Mouse (Mus musculus): Measurements from ENCODE around the gene Hils1.

The Hils1 gene

GRCm38 (mm10) chr11:94988780-94989561 is 21.6 kb downstream of the Hils1 start:
- peak; percentile 77 for DNase-seq (ENCODE audit: low spot score)

DNA sequence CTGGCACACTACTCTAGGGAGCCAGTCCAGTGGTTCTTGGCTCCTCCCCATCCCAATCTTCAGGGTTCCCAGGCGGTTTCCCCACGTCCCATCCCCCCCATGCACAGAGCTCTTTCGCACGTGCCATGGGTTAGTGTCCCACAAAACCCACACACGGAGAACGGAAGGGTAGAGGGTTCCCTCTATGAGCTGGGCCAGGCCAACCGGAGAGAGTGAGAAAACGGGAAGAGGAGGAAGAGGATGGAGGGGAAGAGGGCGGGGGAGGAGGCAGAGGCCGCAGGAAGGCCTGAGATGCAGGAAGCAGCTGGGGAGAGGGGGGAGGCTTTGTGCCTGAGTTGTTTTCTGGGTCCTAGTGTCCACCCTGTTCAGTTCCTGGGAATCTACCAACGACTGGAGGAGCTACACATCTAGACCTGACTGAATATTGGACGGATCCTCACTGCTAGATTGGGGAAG is 22.2 kb downstream of the Hils1 start:
- DNase-seq (ENCODE audit: low spot score): peak; percentile 97

DNA sequence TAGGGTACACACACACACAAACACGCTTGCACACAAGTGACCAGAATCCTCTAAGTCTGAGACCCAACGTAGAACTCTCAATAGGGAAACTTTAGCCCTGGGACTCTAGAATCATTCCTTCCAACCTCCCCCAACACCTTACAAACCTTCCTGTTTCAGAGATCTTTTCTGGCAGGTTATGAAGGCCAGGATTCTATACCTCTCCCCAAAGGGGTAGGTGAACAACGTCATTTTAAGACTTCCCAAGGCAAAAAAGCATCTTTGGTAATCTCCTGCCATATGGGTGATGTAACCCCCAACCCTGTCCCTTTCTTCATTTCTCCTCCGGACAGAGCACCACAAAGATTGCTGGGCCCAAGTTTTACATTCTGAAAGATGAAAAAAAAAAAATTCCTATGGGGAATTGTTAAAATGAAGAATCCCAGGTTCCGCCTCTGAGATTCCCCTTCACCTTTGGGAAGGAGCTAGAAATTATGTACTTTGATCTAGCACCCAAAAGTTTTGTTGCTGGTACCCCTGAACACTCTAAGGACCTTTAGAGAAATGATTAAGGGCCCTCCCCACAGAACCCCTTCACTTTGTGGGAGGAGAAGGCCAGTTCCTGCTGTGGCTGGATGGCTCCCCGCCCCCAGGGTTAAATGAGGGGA is 22.8 kb downstream of the Hils1 start:
- DNase-seq (ENCODE audit: low spot score): no peak

GRCm38 (mm10) chr11:94990749-94991577 is 23.6 kb downstream of the Hils1 start, which contains the start of gene Ppp1r9b:
TSS of gene Ppp1r9b (plus strand) at chr11:94991035.
- DNase-seq (ENCODE audit: low spot score): peak; percentile 97

DNA sequence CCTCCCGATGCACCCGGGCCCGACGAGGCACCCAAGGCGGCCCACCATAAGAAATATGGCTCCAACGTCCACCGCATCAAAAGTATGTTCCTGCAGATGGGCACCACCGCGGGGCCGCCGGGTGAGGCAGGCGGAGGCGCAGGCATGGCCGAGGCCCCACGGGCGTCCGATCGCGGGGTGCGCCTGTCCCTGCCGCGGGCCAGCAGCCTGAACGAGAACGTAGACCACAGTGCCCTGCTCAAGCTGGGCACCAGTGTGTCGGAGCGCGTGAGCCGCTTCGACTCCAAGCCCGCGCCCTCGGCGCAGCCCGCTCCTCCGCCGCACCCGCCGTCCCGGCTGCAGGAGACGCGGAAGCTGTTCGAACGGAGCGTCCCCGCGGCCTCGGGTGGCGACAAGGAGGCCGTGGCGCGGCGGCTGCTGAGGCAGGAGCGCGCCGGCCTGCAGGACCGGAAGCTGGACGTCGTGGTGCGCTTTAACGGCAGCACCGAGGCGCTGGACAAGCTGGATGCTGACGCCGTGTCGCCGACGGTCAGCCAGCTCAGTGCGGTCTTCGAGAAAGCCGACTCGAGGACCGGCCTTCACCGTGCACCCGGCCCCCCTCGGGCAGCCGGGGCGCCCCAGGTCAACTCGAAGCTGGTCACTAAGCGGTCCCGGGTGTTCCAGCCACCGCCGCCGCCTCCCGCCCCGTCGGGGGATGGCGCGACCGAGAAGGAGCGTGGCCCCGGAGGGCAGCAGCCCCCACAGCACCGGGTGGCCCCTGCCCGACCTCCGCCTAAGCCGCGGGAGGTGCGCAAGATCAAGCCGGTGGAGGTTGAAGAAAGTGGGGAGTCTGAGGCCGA is 24.5 kb downstream of the Hils1 start:
- DNase-seq (ENCODE audit: low spot score): peak; percentile 38

GRCm38 (mm10) chr11:94992480-94992753 is 25.0 kb downstream of the Hils1 start:
- DNase-seq (ENCODE audit: low spot score): no peak

DNA sequence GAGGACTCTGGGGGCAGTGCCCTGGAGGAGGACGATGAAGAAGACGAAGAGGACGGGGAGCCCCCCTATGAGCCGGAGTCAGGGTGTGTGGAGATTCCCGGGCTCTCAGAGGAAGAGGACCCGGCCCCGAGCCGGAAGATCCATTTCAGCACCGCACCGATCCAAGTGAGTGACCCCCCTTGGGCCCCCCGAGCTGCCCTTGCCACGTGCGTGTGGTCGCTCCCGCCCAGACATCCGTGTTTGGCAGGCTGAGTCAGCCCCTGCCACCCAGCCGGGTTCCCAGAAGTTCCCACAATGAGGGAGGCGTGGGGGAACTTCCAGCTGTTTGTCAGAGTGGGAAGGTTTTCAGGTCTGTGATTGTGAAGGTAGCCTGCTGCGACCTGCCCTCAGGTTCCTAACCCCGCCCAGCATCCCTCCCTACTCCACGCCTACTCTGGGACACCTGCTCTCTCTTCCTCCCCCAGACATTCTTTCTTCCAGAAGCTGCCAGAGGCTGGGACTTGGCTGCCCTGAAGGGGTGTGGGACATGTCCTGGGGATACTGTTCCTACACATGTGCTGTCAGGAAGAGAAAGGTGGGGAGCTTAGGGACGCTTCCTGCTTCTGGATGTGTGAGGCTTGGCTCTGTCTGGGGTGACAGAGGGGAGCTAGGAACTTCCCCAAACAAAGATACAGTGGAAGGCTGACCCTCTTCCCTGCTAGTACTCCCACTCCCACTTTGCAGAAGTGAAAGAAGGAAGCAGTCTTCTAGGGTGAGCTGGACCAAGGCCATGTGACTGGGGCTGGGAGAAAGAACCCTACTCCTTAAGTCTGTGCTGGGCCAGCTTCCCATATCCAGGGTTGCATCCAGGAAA is 25.6 kb downstream of the Hils1 start:
- peak; percentile 74 for DNase-seq (ENCODE audit: low spot score)

DNA sequence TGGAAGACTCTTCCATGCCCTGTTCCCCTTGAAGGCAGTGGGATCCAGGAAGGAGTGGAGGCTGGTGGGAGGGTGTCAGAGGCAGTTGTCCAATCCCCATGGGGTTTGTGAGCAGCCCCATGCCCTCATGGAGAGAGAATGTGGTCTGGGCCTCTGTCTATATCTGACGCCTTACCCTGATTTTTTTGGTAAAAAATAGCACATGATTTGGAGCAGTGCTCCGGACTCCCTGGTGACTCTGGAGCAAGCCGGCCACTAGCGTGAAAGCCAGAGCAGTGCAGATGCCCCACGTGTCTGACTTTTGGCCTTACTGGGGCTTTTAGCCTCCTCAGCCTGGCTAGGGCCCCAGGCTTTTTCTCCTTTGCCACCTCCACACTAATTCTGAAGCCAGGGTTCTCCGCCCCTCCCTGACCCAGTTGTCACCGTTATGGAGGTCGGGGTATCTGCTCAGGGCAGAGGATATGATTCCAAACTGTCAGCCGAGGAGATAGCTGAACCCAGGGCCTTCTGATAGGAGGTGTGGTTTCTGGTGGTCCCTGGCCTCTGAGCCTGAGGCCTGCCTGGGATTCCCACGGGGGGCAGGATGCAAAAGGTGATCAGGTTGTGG is 26.9 kb downstream of the Hils1 start:
- DNase-seq (ENCODE audit: low spot score): peak; percentile 94

DNA sequence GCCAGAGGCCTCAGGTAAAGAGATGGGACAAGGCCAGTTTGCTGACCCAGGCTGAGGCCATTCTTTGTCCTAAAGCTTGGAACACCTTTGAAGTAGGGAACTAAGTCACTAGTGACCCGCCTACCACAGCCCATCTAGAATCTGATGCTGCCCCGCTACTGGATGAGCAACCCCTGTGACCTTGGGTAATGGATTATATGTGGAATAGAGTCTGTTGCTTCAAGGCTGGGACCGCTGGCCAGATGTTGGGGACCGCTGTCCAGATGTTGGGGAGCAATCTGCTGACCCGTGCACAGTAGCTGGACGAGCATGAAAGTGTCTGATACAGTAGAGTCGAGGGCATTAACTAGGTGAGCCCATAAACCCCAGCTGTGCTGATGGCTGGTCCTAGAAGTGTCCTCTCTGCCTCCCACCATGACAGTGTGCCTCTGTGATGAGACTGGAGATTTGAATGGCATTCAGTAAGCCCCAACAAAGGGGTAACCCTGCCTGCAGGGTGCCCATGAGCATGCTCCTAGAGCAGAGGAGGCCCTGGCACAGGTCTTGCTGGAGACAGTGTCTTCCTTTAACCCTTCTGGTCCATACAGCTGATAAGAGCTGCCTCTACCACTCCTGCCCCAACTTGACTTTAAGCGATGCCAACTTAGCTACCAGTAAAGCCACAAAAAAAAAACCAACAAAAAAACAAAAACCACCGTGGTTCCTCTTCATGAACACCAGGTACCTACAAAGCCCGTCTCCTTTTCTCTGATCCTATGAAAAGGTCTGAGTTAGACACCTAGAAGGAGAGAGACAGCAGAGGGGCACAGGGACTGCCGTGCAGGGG is 27.8 kb downstream of the Hils1 start:
- DNase-seq (ENCODE audit: low spot score): no peak

DNA sequence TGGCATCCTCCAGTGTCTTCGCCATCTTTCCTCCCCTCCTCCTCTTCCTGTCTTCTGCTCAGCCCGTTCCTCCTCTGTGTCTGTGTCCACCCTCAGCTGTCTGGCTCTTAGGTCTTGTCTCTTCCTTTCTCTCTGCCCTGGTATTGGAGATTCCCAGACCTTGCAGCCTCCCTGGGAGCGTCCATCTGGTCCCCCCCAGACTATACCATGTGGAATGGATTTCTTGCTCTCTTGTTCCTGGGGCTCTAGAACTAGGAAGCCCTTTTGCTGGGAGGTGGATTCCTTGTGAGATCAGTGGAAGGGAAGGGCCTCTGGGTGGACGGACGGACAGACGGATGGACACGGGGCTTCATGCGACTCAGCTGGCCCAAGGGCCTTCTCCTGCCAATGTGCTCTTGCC is 28.7 kb downstream of the Hils1 start:
- no peak for DNase-seq (ENCODE audit: low spot score)

DNA sequence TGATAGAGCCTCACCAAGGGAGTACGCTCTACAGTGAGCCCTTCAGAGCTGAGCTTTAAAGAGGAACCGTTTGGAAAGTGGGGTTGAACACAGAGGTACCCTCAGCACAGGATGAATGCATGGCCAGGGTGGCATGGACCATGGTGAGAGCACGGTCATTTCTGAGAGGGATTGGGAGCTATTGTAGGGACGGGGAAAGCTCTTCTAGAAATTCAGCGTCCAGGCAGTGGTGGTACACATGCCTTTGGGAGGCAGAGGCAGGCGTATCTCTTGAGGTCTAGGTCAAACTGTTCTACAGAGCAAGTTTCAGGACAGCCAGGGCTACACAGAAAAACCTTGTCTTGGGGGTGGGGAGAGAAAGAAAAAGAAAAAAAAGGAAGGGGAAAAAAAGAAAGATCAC is 29.6 kb downstream of the Hils1 start:
- DNase-seq (ENCODE audit: low spot score): no peak

DNA sequence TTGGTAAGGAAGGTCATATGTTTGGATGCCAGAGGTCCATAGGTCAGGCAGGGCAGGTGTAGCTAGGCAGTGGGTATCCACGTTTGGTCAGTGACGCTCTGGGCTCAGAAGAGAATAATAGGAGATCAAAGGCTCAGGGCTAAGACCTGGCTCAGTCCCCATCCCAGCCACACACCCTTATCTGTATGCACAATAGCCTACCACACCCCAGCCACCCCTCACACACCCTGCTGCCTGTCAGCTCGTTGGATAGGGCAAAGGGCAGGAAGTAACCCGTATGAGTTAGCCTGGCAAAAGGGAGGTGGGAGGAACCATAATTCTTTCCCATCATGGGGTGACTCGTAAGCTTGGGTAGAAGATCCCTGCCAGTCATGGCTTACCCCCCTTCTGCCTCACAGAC is 30.2 kb downstream of the Hils1 start:
- no peak for DNase-seq (ENCODE audit: low spot score)

DNA sequence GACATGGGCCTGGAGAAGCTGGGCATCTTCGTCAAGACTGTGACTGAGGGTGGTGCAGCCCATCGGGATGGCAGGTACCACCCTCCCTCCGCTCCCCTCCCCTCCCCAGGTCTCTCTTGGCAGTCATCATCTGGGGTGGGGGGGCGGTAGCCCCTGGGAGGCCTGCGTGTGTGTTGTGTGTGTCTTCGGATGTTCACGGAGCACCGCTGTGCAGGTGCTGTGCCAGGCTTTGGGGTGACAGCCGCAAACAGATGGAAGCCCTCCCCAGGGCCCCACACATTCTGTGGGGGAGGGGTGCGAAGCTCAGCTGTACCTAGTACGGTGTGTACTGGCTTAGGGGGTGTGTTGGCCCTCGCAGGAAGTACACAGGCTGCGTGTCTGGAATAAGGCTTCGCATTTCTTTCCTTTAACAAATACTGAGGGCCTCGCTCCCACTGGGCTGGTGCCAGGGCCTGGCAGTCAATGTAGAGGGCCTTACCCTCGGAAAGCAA is 30.7 kb downstream of the Hils1 start:
- no peak for DNase-seq (ENCODE audit: low spot score)

DNA sequence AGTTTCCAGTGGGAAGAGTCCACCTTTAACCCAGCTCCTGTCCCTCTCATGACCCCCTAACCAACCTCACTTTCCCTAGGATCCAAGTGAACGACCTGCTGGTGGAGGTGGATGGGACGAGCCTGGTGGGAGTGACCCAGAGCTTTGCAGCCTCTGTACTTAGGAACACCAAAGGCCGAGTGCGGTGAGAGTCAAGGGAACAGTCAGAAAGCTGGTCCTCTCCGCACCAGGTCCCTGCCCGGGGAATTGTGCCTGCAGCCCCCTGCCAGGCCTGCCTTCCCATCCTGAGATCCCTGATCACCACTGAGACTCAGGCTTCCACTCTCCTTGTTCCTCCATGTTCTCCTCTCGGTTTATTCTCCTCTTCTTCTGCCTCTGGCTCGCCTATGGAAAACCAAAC is 32.7 kb downstream of the Hils1 start:
- DNase-seq (ENCODE audit: low spot score): no peak

DNA sequence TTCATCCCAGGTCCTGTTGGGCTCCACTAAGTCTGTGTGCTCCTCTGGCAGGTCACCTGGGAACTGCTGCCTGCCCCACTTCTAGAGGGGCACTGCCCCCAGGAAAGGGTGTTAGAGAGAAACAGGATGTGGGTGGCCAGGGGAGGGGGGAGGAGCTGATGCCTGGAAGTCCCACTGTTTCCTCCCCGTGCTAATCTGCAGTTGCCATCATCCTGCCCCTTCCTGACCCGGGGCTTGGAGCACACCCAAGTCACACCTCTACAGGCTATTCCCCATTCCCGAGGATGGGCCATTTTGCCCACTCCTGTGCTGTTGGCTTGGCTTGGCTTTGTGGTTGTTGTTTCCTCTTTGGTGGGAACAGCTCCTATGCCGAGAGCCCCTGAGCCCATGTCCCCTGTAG is 33.2 kb downstream of the Hils1 start:
- DNase-seq (ENCODE audit: low spot score): no peak

DNA sequence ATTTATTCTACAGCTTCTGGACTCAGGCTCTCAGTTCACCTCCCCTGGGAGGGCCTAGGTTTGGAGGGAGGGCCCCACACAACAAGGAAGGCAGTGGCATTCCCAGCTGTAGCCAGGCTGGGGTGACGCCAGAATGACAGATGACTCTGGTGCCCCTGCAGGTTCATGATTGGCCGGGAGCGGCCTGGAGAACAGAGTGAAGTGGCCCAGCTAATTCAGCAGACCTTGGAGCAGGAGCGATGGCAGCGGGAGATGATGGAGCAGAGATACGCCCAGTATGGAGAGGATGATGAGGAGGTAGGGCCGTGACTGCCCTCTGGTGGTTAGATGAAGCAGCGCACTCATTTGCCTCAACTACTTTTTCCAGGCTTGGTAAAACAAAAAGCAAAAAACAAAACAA is 33.7 kb downstream of the Hils1 start:
- peak; percentile 68 for DNase-seq (ENCODE audit: low spot score)

- no peak for DNase-seq (ENCODE audit: low spot score)
Observed at GRCm38 (mm10) chr11:95001584-95002347, 34.4 kb downstream of the Hils1 start.

DNA sequence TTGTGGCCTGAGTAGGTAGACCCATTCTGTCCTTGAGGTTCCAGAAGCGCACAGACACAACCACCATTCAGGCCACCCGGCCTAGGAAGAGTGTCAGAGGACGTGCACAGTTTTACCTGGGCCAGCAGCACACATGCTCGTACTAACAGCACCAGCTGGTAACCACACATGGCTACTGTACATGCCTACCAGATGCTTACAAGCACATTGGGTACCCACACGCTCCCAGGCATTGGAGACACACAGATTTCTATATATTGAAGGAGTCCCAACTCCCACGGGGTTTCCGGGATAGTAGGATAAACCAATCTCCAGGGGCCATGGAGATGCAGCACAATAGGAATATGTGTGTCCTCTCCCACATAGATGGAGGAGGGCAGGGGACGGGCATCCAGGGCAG is 35.3 kb downstream of the Hils1 start:
- no peak for DNase-seq (ENCODE audit: low spot score)
